Mouse (Mus musculus) liver, adult 2 months (tissue): ENCODE results near the gene Folr1. TPM values are rescaled to one million over a fixed set of nuclear protein-coding genes. Genes with fewer than 3 reads are reported as not detected.

Experiments
- DNase-seq: peaks from one replicate; pipeline ENCODE4 v3.0.0-alpha.2; 2011; ENCODE audit warnings: low read depth, low spot score; ENCODE audit errors: extremely low read depth
- H3K27ac ChIP-seq: fragments of 200-500 bp; replicated peaks from 2 replicates; pipeline ENCODE4 v1.5.1; 2012; ENCODE audit warnings: low read depth, mild to moderate bottlenecking, control low read depth, inconsistent platforms, low read length; ENCODE audit not compliant: insufficient read depth
- H3K27me3 ChIP-seq: fragments of 200-500 bp; 2 replicates; pipeline ENCODE4 v1.6.1; 2012; ENCODE audit warnings: mild to moderate bottlenecking, moderate library complexity, low read length, inconsistent platforms; ENCODE audit not compliant: control insufficient read depth, insufficient read depth
- H3K36me3 ChIP-seq: fragments of 200-500 bp; 2 replicates; pipeline ENCODE4 v1.6.1; 2012; ENCODE audit warnings: low read length, inconsistent platforms; ENCODE audit not compliant: control insufficient read depth, insufficient read depth
- H3K4me1 ChIP-seq: fragments of 200-500 bp; 2 replicates; pipeline ENCODE4 v1.6.1; 2011; ENCODE audit warnings: low read length; ENCODE audit not compliant: control insufficient read depth, insufficient read depth
- H3K4me3 ChIP-seq: fragments of 200-500 bp; 2 replicates; pipeline ENCODE4 v1.5.1; 2011; ENCODE audit warnings: low read depth, mild to moderate bottlenecking, control low read depth, low read length, moderate library complexity; ENCODE audit not compliant: insufficient read depth
- H3K79me2 ChIP-seq: fragments of 200-500 bp; 2 replicates; pipeline ENCODE4 v1.6.1; 2012; ENCODE audit warnings: inconsistent platforms, mild to moderate bottlenecking, low read length, moderate library complexity; ENCODE audit not compliant: control insufficient read depth, insufficient read depth
- H3K9ac ChIP-seq: fragments of 200-500 bp; 2 replicates; pipeline ENCODE4 v1.6.1; 2012; ENCODE audit warnings: low read depth, mild to moderate bottlenecking, control low read depth, inconsistent platforms, low read length
- CTCF ChIP-seq: fragments of 200-500 bp; IDR thresholded peaks from 2 replicates; pipeline ENCODE4 v1.5.1; 2011; ENCODE audit warnings: low read depth, low read length, control low read depth
- POLR2A ChIP-seq: fragments of 200-500 bp; IDR thresholded peaks from 2 replicates; pipeline ENCODE4 v1.6.1; 2011; ENCODE audit warnings: low read length, control low read depth; ENCODE audit not compliant: insufficient read depth; ENCODE audit errors: extremely low read depth
- WGBS: fragments of 180-500 bp; shearing (Covaris S2); methylation state at CpG from one replicate; pipeline ENCODE4 v1.1.7; 2018; 5-methylcytosine and 5-hydroxymethylcytosine counted together
- polyA plus RNA-seq: library from polyadenylated mRNA; depleted of rRNA; stranded (reverse); fragments of >200 nt; gene quantifications from 2 replicates; pipeline ENCODE4 v1.2.3, GENCODE M21; 2012
- total RNA-seq: library from RNA; depleted of rRNA; stranded (reverse); fragments of >200 nt; gene quantifications from 2 replicates; pipeline ENCODE4 v1.2.3, GENCODE M21; 2014

Folr1 gene
- total and polyA plus RNA-seq, 2 experiments = 0.23 TPM; not detected in 1

GRCm38 (mm10) chr7:101837606-101838471 lies 32.7 kb downstream of the Folr1 start, which contains the start of gene Inppl1:
Inppl1 (minus strand) TSS chr7:101838229.
- Histone ChIP-seq H3K27me3 (no peaks in the 10 kb centered on the region), H3K79me2 (peaks cover 6% of the 10 kb centered on the region; the same call in 1 of the 2 replicates), H3K36me3 (peaks cover 5% of the 10 kb centered on the region; the same call in 1 of the 2 replicates), H3K4me3 (peak within 1 kb of the TSS; percentile 95), H3K27ac (peak within 1 kb of the TSS; percentile 95), H3K9ac (peak within 1 kb of the TSS; percentile 91), H3K4me1 (peaks cover 4% of the 10 kb centered on the region; the same call in 1 of the 2 replicates)
- peak; percentile 19; the same call in 1 of the 2 replicates for TF ChIP-seq CTCF
- TF ChIP-seq POLR2A = peak; percentile 16; the same call in 1 of the 2 replicates
- DNase-seq = peak; percentile 79
- WGBS = under 1% methylated on average over 64 of the region's 64 CpGs

- peak overlapping the region; percentile 95 for H3K4me3 ChIP-seq
- peaks cover 6% of the 10 kb centered on the region; the same call in 1 of the 2 replicates for H3K79me2 ChIP-seq
- peaks cover 8% of the 10 kb centered on the region; the same call in 1 of the 2 replicates for H3K36me3 ChIP-seq
- DNase-seq = peak; percentile 51
- under 1% methylated on average over 20 of the region's 20 CpGs for WGBS
- H3K27ac ChIP-seq = peak overlapping the region; percentile 95
- H3K9ac ChIP-seq = peak overlapping the region; percentile 91
- TF ChIP-seq POLR2A (no peak), CTCF (no peak)
- peaks cover 4% of the 10 kb centered on the region; the same call in 1 of the 2 replicates for H3K4me1 ChIP-seq
- no peaks in the 10 kb centered on the region for H3K27me3 ChIP-seq
Observed at GRCm38 (mm10) chr7:101837154-101837605, 33.4 kb downstream of the Folr1 start.

GRCm38 (mm10) chr7:101836271-101837153 lies 34.1 kb downstream of the Folr1 start:
- Histone ChIP-seq H3K79me2 (peaks cover 6% of the 10 kb centered on the region; the same call in 1 of the 2 replicates), H3K27ac (peak overlapping the region; percentile 95), H3K27me3 (no peaks in the 10 kb centered on the region), H3K4me3 (peak overlapping the region; percentile 95), H3K4me1 (peaks cover 4% of the 10 kb centered on the region; the same call in 1 of the 2 replicates), H3K36me3 (peaks cover 8% of the 10 kb centered on the region; the same call in 1 of the 2 replicates), H3K9ac (peak overlapping the region; percentile 91)
- DNase-seq = no peak
- TF ChIP-seq POLR2A = no peak
- no peak for TF ChIP-seq CTCF
- WGBS = 2% methylated on average over 63 of the region's 63 CpGs

DNA sequence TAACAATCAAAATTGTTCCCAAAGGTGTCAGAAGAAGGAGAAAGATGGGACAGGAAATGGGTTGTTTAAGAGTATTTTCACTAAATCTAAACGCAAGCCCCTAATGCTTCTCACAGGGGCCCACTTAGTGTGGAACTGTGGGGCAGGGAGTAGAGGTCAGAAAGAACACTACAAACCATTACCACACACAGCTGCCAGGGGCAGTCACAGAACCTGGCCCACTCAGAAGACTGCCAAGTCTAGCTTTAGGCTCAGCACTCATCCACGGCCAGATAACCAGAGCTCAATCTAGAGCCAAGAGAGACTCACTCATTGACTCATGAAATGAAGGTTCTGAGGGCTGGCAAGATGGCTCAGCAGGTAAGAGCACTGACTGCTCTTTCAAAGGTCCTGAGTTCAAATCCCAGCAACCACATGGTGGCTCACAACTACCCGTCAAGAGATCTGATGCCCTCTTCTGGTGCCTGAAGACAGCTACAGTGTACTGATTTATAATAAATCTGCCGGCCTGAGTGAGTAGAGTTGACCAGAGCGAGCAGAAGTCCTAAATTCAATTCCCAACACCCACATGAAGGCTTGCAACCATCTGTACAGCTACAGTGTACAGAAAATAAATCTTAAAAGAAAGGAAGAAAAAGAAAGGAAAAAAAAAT lies 35.0 kb downstream of the Folr1 start:
- 53% methylated on average over 5 of the region's 5 CpGs for WGBS
- peak overlapping the region; percentile 95; the same call in 1 of the 2 replicates for H3K4me3 ChIP-seq
- TF ChIP-seq POLR2A = no peak
- no peak for TF ChIP-seq CTCF

GRCm38 (mm10) chr7:101834903-101835302 lies 35.7 kb downstream of the Folr1 start:
- 90% methylated on average over 3 of the region's 3 CpGs for WGBS
- Histone ChIP-seq H3K4me3 (no peak overlapping the region), H3K79me2 (peaks cover 6% of the 10 kb centered on the region; the same call in 1 of the 2 replicates), H3K27ac (no peak overlapping the region), H3K4me1 (peaks cover 4% of the 10 kb centered on the region; the same call in 1 of the 2 replicates), H3K36me3 (peaks cover 20% of the 10 kb centered on the region; the same call in 1 of the 2 replicates), H3K27me3 (no peaks in the 10 kb centered on the region), H3K9ac (no peak overlapping the region)
- DNase-seq = no peak
- no peak for TF ChIP-seq POLR2A
- no peak for TF ChIP-seq CTCF

More for the DNA sequence above, 35.0 kb downstream of the Folr1 start:
- Histone ChIP-seq H3K27me3 (no peaks in the 10 kb centered on the region), H3K79me2 (peaks cover 6% of the 10 kb centered on the region; the same call in 1 of the 2 replicates), H3K9ac (no peak overlapping the region), H3K36me3 (peaks cover 16% of the 10 kb centered on the region; the same call in 1 of the 2 replicates), H3K4me1 (peaks cover 4% of the 10 kb centered on the region; the same call in 1 of the 2 replicates), H3K27ac (no peak overlapping the region)
- no peak for DNase-seq
